Mouse (Mus musculus) spleen, adult 2 months (tissue): Measurements from ENCODE around the gene Pkd1l3.

ENCODE experiments used
- CTCF ChIP-seq: fragments of 200-500 bp; IDR thresholded peaks from 2 replicates; pipeline ENCODE4 v1.5.1; 2011; ENCODE audit warnings: mild to moderate bottlenecking, inconsistent platforms; ENCODE audit not compliant: insufficient read depth, insufficient read length, insufficient replicate concordance; ENCODE audit errors: extremely low read depth
- POLR2A ChIP-seq: fragments of 200-500 bp; IDR thresholded peaks from 2 replicates; pipeline ENCODE4 v1.6.1; 2011; ENCODE audit warnings: low read depth, low read length, inconsistent platforms

DNA sequence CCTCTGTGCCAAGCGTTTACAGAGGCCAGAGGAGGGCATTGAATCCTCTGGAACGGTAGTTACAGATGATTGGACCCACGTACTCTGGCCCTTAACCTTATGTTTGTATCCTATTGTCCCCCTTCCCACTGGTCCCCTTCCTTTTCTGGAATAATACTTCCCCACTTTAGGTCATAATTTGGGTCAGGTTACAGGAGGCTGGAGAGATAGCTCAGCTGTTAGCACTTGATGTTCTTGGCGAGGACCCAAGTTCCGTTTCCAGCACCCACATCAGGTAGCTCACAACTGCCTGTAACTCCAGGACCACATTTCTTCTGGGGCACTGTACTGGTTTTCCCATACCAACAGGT lies 5.2 kb upstream of the Pkd1l3 start:
- TF ChIP-seq CTCF, result no peak
- no peak for TF ChIP-seq POLR2A
